Mouse (Mus musculus): Measurements from ENCODE around the gene Tbc1d19. TPM values are rescaled to one million over a fixed set of nuclear protein-coding genes. Genes with fewer than 3 reads are reported as not detected.

Tbc1d19 gene
- polyA plus RNA-seq, 1 experiment from 2014 or later = 36.9 TPM

DNA sequence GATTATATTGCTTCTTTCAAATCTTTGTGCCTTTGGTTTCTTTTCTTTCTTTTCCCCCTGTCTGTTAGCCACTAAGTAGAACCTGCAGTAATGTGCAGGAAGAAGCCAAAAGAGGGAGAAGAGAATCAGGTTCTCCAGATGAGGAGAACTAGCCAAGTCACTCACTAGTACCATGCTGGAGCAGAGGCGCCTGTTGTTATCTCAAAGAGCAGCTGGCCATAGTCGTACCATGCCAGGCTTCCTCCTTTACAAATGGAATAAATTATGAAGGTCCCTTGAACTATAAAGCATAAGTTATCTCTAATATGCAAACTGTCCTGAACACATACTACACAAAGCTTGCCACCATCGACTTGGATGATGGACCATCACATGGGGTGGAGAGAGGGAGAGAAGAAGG lies 99.8 kb downstream of the Tbc1d19 start:
- WGBS = 77% methylated on average over 3 of the region's 3 CpGs
- H3K9me3 ChIP-seq (replicated peaks) = no peaks in the 10 kb centered on the region
- no peaks in the 10 kb centered on the region for H3K27me3 ChIP-seq (replicated peaks)
- H3K4me2 ChIP-seq = no peak overlapping the region
- H3K9ac ChIP-seq = no peak overlapping the region
- peaks cover 9% of the 10 kb centered on the region for H3K36me3 ChIP-seq
- no peak overlapping the region for H3K4me3 ChIP-seq
- H3K27ac ChIP-seq (ENCODE audit: poor library complexity, severe bottlenecking) = no peak overlapping the region
- no peaks in the 10 kb centered on the region for H3K4me1 ChIP-seq (replicated peaks)
- no peak for ATAC-seq (ENCODE audit: insufficient number of reproducible peaks, low FRiP score)

DNA sequence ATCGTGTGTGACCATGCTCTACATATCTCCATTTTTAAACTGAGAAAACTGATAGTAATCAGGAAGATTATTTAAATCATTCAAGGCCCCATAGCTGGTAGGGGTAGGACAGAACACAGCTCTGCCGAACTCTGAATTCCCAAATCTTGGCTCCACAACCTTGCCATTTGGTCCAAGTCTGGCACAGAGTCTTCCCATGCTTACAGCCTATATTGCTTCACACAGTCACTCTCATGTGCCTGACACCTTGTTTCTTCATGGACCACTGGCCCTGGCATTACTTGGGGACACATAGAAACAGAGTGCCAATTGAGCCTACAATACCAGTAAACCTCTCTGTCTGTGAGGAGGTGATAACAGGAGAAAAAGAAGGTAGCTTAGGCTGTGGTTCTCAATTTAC lies 111.0 kb downstream of the Tbc1d19 start:
- no peak overlapping the region for H3K27ac ChIP-seq (ENCODE audit: poor library complexity, severe bottlenecking)
- H3K27me3 ChIP-seq (replicated peaks) = no peaks in the 10 kb centered on the region
- 91% methylated on average over 2 of the region's 2 CpGs for WGBS
- H3K4me2 ChIP-seq = no peak overlapping the region
- no peak overlapping the region for H3K9ac ChIP-seq
- H3K9me3 ChIP-seq (replicated peaks) = no peaks in the 10 kb centered on the region; the same call in 1 of the 2 replicates
- H3K4me1 ChIP-seq (replicated peaks) = 0 out of 2 replicates have a peak, but pooled peaks cover 4% of the 10 kb centered on the region
- ATAC-seq (ENCODE audit: insufficient number of reproducible peaks, low FRiP score) = no peak
- no peaks in the 10 kb centered on the region for H3K36me3 ChIP-seq
- H3K4me3 ChIP-seq = no peak overlapping the region

DNA sequence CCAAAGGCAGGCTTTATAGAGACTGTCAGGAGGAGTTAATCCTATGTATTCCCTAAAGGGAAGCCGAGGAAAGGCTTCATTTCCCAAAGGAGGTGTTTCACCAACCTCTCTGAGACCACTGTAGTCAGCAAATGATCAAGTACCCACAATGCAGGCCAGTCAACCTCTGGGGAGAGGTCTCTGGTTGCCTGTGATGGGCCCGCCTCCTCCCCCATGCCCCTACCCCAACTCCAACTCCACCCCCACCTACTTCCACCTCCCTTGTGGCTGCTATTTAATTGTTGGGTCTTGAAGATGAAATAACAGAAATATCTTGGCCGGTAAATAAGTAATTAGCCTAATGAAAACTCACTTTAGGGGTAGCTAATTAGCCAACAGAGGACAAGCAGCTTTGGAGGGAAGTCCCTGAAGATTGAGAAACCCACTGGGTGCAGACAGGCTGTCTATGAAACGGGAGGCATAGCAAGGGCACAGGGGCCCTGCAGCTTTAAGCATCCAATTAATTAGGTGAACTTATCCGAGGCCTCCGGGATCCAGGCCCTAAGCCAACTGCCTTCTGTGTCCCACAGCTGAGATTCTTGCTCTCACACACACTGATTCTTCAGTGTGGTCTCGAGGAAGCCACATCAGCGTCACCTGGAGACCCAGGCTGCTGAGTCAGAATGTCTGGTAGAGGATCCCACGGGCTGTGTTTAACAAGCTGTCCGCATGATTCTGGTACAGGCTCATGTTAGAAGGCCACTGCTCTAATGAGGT lies 112.9 kb downstream of the Tbc1d19 start:
- Histone ChIP-seq H3K4me2 (no peak overlapping the region), H3K36me3 (no peaks in the 10 kb centered on the region), H3K4me1 (replicated peaks) (peaks cover 15% of the 10 kb centered on the region; the same call in 1 of the 2 replicates), H3K4me3 (no peak overlapping the region), H3K27ac (ENCODE audit: poor library complexity, severe bottlenecking) (no peak overlapping the region), H3K9me3 (replicated peaks) (no peaks in the 10 kb centered on the region; the same call in 1 of the 2 replicates), H3K9ac (no peak overlapping the region), H3K27me3 (replicated peaks) (no peaks in the 10 kb centered on the region)
- 70% methylated on average over 10 of the region's 10 CpGs for WGBS
- no peak for ATAC-seq (ENCODE audit: insufficient number of reproducible peaks, low FRiP score)

DNA sequence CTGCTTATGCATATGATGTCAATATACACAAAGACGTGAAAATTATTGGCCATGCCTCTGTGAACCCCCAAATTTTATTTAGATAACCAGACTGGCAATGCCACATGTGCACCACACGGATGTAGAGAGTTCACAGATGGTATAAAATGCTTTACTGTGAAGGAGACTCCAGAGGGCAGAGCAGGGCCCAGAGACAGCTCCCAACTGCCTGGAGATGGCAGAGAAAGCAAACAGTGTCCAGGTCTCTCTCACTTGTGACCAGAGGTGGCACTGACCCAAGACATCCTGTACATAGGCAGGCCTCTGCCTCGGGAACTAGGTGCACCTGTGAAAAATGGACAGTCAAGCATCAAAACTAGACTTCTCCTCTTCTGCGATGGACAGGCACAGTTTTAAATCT lies 114.6 kb downstream of the Tbc1d19 start:
- Histone ChIP-seq H3K9ac (no peak overlapping the region), H3K4me1 (replicated peaks) (peaks cover 24% of the 10 kb centered on the region), H3K9me3 (replicated peaks) (no peaks in the 10 kb centered on the region; the same call in 1 of the 2 replicates), H3K4me3 (no peak overlapping the region), H3K36me3 (no peaks in the 10 kb centered on the region), H3K27ac (ENCODE audit: poor library complexity, severe bottlenecking) (no peak overlapping the region), H3K27me3 (replicated peaks) (peaks cover 8% of the 10 kb centered on the region; the same call in 1 of the 2 replicates), H3K4me2 (no peak overlapping the region)
- 0 out of 2 replicates have a peak, but pooled peaks have one; percentile 29 for ATAC-seq (ENCODE audit: insufficient number of reproducible peaks, low FRiP score)
- 69% methylated on average over 4 of the region's 4 CpGs for WGBS

DNA sequence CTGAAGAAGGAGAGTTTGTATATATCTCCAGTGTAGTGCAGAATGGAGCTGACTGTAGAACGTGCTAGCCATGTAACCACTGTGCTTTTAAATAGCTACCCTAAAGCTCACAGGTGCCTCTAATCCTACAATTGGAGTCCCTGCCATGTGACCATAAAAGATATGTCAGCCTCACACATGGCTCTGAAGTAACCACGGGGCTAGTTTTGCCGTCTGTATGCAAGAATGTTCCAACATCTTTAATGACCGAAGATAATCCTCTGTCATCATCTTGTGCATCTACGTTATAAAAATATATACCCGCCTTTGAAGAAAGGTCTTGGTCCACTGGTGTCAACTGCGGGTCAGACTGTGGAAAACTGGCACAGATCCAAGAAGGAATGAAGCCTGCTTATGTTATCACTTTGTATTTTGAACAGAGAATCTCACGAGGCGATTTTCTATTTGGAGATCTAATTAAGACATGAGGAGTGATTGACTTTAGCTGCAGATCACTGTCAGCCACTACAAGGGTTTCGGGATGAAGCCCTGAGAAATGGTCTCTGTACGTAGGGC lies 117.0 kb downstream of the Tbc1d19 start:
- 26% methylated on average over 11 of the region's 11 CpGs for WGBS
- H3K4me1 ChIP-seq (replicated peaks) = peaks cover 22% of the 10 kb centered on the region
- no peaks in the 10 kb centered on the region for H3K9me3 ChIP-seq (replicated peaks)
- H3K9ac ChIP-seq = no peak overlapping the region
- no peak overlapping the region for H3K4me3 ChIP-seq
- H3K27ac ChIP-seq (ENCODE audit: poor library complexity, severe bottlenecking) = no peak overlapping the region
- peaks cover 13% of the 10 kb centered on the region; the same call in 1 of the 2 replicates for H3K27me3 ChIP-seq (replicated peaks)
- peak overlapping the region; percentile 35 for H3K4me2 ChIP-seq
- no peaks in the 10 kb centered on the region for H3K36me3 ChIP-seq
- ATAC-seq (ENCODE audit: insufficient number of reproducible peaks, low FRiP score) = no peak

DNA sequence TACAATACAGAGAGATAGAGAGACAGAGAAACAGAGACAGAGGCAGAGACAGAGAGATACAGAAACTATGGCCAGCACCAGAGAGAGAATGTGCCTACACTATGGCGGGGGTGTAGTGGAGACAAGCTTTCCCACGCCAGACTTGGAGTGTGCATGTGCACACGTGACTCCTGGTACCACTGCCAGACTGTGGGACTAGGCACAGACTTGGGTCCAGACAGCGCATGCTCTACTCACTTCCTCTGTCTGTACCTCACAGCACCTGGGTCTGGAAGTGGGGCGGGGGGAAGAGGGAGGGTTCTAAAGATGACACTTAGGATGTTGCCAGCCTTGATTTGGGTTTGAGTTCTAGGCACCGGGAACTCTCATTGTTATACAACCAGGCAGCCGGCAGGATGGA lies 118.5 kb downstream of the Tbc1d19 start:
- H3K4me1 ChIP-seq (replicated peaks) = peaks cover 22% of the 10 kb centered on the region
- no peak overlapping the region for H3K4me2 ChIP-seq
- peaks cover 15% of the 10 kb centered on the region; the same call in 1 of the 2 replicates for H3K27me3 ChIP-seq (replicated peaks)
- no peaks in the 10 kb centered on the region for H3K36me3 ChIP-seq
- H3K9ac ChIP-seq = no peak overlapping the region
- H3K27ac ChIP-seq (ENCODE audit: poor library complexity, severe bottlenecking) = no peak overlapping the region
- 71% methylated on average over 7 of the region's 7 CpGs for WGBS
- no peak overlapping the region for H3K4me3 ChIP-seq
- H3K9me3 ChIP-seq (replicated peaks) = no peaks in the 10 kb centered on the region
- no peak for ATAC-seq (ENCODE audit: insufficient number of reproducible peaks, low FRiP score)

DNA sequence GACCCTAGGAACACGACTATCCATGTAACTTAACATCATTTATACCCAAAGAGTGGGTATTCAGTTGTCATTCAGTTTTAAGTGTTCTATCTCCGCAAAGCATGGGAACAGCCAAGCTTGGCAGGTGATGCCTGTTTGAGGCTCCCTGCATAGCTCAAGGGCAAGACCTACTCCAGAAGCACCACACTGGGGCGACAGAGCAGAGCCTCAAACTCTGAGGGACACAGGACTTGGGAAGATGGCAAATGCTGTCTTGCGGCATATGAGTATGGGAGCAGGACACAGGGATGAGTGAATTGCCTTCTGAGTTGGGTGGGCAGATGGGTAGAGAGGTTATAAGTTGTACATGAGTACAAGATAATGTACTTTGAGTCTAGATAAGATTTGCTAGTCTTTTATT lies 119.1 kb downstream of the Tbc1d19 start:
- no peaks in the 10 kb centered on the region for H3K9me3 ChIP-seq (replicated peaks)
- H3K4me3 ChIP-seq = no peak overlapping the region
- H3K9ac ChIP-seq = no peak overlapping the region
- H3K4me1 ChIP-seq (replicated peaks) = peaks cover 22% of the 10 kb centered on the region
- ATAC-seq (ENCODE audit: insufficient number of reproducible peaks, low FRiP score) = no peak
- peaks cover 15% of the 10 kb centered on the region; the same call in 1 of the 2 replicates for H3K27me3 ChIP-seq (replicated peaks)
- WGBS = 81% methylated on average over 4 of the region's 4 CpGs
- H3K36me3 ChIP-seq = no peaks in the 10 kb centered on the region
- H3K27ac ChIP-seq (ENCODE audit: poor library complexity, severe bottlenecking) = no peak overlapping the region
- no peak overlapping the region for H3K4me2 ChIP-seq

DNA sequence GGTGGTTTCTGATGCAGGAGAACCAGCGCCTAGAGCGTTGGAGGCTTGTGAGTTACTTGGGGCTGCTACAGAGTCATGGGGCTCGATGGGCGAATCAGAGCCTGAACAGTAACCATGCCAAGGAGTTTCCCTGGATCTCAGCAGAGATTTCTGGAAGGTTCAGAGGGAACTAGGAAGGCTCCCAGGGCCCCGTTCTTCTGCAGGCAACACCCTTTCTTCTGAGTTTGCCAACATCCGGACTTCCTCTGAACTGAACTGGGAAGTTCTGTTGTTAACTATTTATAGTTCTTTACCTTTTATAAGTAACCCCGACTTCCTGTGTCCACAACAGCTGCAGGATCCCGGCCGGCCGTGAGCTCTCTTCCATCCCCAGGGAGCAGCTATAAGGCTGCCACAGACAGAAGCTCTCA lies 119.8 kb downstream of the Tbc1d19 start:
- no peaks in the 10 kb centered on the region for H3K36me3 ChIP-seq
- H3K27ac ChIP-seq (ENCODE audit: poor library complexity, severe bottlenecking) = no peak overlapping the region
- no peak for ATAC-seq (ENCODE audit: insufficient number of reproducible peaks, low FRiP score)
- H3K9ac ChIP-seq = no peak overlapping the region
- H3K4me3 ChIP-seq = no peak overlapping the region
- no peak overlapping the region for H3K4me2 ChIP-seq
- peaks cover 15% of the 10 kb centered on the region; the same call in 1 of the 2 replicates for H3K27me3 ChIP-seq (replicated peaks)
- H3K9me3 ChIP-seq (replicated peaks) = no peaks in the 10 kb centered on the region
- peaks cover 22% of the 10 kb centered on the region for H3K4me1 ChIP-seq (replicated peaks)
- WGBS = 68% methylated on average over 10 of the region's 10 CpGs

DNA sequence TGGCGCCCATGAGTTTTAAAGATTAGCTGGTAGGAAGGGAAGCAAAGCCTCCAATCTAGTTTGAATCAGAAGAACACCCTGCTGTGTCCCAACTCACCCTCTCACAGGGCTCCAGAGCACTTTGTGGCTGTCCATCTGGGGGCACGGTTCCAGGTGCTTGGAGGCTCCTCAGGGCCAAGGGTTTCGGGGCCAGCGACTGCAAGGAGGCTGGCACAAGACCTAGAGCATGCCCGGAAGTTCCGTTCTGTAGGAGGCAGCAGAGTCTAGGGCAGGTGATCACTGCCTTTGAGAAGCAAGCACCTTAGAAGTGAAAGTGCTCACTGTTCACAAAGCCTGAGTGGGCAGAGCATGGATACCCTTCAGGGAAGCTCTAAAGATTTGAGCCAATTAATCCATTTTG lies 120.4 kb downstream of the Tbc1d19 start:
- Histone ChIP-seq H3K27me3 (replicated peaks) (peaks cover 15% of the 10 kb centered on the region; the same call in 1 of the 2 replicates), H3K36me3 (no peaks in the 10 kb centered on the region), H3K4me1 (replicated peaks) (peaks cover 22% of the 10 kb centered on the region), H3K9ac (no peak overlapping the region), H3K9me3 (replicated peaks) (no peaks in the 10 kb centered on the region), H3K27ac (ENCODE audit: poor library complexity, severe bottlenecking) (no peak overlapping the region), H3K4me3 (no peak overlapping the region), H3K4me2 (no peak overlapping the region)
- WGBS = 85% methylated on average over 6 of the region's 6 CpGs
- no peak for ATAC-seq (ENCODE audit: insufficient number of reproducible peaks, low FRiP score)

DNA sequence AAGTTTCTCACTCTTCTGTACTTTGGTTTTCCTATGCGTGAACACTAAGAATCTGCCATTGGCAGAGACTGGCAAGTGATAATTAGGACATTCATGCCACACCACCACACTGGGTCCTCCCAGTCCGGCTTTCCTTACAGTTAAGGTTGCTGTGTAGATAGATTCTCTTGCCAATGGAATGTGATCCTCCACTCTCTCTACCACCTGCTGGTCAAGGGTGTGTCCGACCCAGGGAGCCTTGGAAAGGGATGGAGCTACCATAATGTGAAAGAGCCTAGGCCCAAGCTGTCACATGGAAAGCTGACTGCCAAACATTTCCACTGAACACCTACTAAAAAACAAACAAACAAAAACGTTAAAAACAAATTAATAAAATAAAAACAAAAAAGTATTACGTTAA lies 121.6 kb downstream of the Tbc1d19 start:
- Histone ChIP-seq H3K36me3 (no peaks in the 10 kb centered on the region), H3K27me3 (replicated peaks) (peaks cover 15% of the 10 kb centered on the region; the same call in 1 of the 2 replicates), H3K9me3 (replicated peaks) (no peaks in the 10 kb centered on the region), H3K27ac (ENCODE audit: poor library complexity, severe bottlenecking) (no peak overlapping the region), H3K4me2 (no peak overlapping the region), H3K9ac (no peak overlapping the region), H3K4me3 (no peak overlapping the region), H3K4me1 (replicated peaks) (peaks cover 22% of the 10 kb centered on the region)
- no peak for ATAC-seq (ENCODE audit: insufficient number of reproducible peaks, low FRiP score)
- 70% methylated on average over 5 of the region's 5 CpGs for WGBS

DNA sequence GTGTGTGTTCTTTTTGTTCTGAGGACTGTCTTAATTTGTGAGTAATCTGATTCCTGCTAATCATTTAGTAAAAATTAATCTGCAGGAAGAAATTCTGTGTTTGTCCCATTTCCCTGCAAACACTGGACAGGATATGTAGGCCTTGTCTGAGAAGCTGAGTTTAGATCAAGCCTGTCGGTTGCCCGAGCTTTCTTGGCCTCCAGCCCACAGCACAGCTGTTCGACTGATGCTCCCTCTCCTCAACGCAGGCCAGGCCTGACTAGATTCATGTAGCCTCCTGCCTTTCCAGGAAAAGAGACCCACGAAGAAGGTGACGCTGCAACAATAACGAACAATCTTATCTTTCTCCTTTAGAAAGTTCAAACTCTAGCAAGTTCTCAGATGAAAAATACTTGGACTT lies 124.2 kb downstream of the Tbc1d19 start:
- 40% methylated on average over 7 of the region's 7 CpGs for WGBS
- no peak overlapping the region for H3K27ac ChIP-seq (ENCODE audit: poor library complexity, severe bottlenecking)
- H3K9ac ChIP-seq = no peak overlapping the region
- H3K27me3 ChIP-seq (replicated peaks) = peaks cover 7% of the 10 kb centered on the region; the same call in 1 of the 2 replicates
- H3K4me2 ChIP-seq = no peak overlapping the region
- no peaks in the 10 kb centered on the region for H3K36me3 ChIP-seq
- no peak overlapping the region for H3K4me3 ChIP-seq
- no peaks in the 10 kb centered on the region for H3K9me3 ChIP-seq (replicated peaks)
- H3K4me1 ChIP-seq (replicated peaks) = peaks cover 3% of the 10 kb centered on the region; the same call in 1 of the 2 replicates
- peak; percentile 36; the same call in 1 of the 2 replicates for ATAC-seq (ENCODE audit: insufficient number of reproducible peaks, low FRiP score)

Measured in heart, embryonic 12.5 days (tissue).